Mouse (Mus musculus): ENCODE measurements at regions not wholly inside any gene's neighbourhood (a gene's known extent, or its start where the extent isn't known, plus 50 kb on each side); places are given as distances from the start of the nearest gene placed in this dataset.

DNA sequence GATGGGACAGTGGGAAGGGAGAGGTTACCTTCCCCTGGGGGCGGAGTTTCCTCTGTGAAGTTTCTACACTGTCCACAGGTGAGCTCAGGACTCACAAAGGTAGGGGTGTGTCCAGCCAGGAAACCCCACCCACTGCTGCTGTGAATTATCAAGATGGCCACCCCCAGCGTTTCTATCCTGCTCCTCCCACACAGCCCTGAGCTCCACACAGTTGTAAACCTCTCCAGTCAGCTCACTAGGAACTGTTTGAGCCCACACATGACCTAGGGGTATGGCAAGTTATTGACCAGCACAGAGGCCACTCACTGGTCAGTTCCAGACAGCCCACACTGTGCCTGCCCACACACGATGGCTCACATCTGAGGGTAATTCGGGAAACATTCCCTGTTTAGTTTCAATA is 69.5 kb upstream of the Otos start:
- no peak for TF ChIP-seq GATA1 (IDR thresholded peaks at IDR 0.05; ENCODE audit: borderline replicate concordance, low read length)
- no peak for TF ChIP-seq FLI1 (IDR thresholded peaks at IDR 0.05; ENCODE audit: low read length)
